Mouse (Mus musculus) limb, embryonic 13.5 days (tissue): Measurements from ENCODE around the gene Syt14. TPM values are rescaled to one million over a fixed set of nuclear protein-coding genes. Genes with fewer than 3 reads are reported as not detected.

Source experiments
- ATAC-seq: fragments of 200-750 bp; cut with Nextera tagmentation; 2 replicates; pipeline ENCODE4 v1.8.0; 2017; ENCODE audit warnings: low read depth, moderate number of reproducible peaks, moderate TSS enrichment; ENCODE audit not compliant: low FRiP score
- H3K27ac ChIP-seq: fragments of 300-500 bp; sonication (generic); 2 replicates; pipeline ENCODE4 v1.5.1; 2015; ENCODE audit warnings: inconsistent platforms, mild to moderate bottlenecking, moderate library complexity
- H3K27me3 ChIP-seq: fragments of 300-500 bp; sonication (generic); 2 replicates; pipeline ENCODE4 v1.6.1; 2015; ENCODE audit warnings: mild to moderate bottlenecking, inconsistent platforms
- H3K36me3 ChIP-seq: fragments of 300-500 bp; sonication (generic); 2 replicates; pipeline ENCODE4 v1.6.1; 2015; ENCODE audit warnings: inconsistent platforms, mild to moderate bottlenecking, moderate library complexity
- H3K4me1 ChIP-seq: fragments of 300-500 bp; sonication (generic); 2 replicates; pipeline ENCODE4 v1.6.1; 2015; ENCODE audit warnings: inconsistent platforms
- H3K4me2 ChIP-seq: fragments of 300-500 bp; sonication (generic); replicated peaks from 2 replicates; pipeline ENCODE4 v1.6.1; 2015; ENCODE audit warnings: inconsistent platforms, mild to moderate bottlenecking, moderate library complexity
- H3K4me3 ChIP-seq: fragments of 300-500 bp; sonication (generic); 2 replicates; pipeline ENCODE4 v1.5.1; 2015; ENCODE audit warnings: moderate library complexity, mild to moderate bottlenecking, inconsistent platforms
- H3K9ac ChIP-seq: fragments of 300-500 bp; sonication (generic); 2 replicates; pipeline ENCODE4 v1.6.1; 2015; ENCODE audit warnings: mild to moderate bottlenecking, inconsistent platforms
- H3K9me3 ChIP-seq: fragments of 300-500 bp; sonication (generic); 2 replicates; pipeline ENCODE4 v1.6.1; 2016; ENCODE audit warnings: inconsistent platforms
- WGBS: fragments of 180-500 bp; shearing (Covaris S2); methylation state at CpG from one replicate; pipeline ENCODE4 v1.1.7; 2015; 5-methylcytosine and 5-hydroxymethylcytosine counted together
- polyA plus RNA-seq: library from polyadenylated mRNA; unstranded; fragments of >200 nt; fragmentation: Nextera tagmentation; extraction: Ambion mirVana; gene quantifications from 2 replicates; pipeline ENCODE4 v1.2.1, GENCODE M21; 2015

Gene Syt14
- polyA plus RNA-seq, result 3.2 and 3.6 TPM in 2 replicates

GRCm38 (mm10) chr1:193035371-193036238, at the start of gene Syt14:
Gene Syt14 (minus strand): TSS chr1:193035775.
- H3K4me1 ChIP-seq, result peaks cover 10% of the 10 kb centered on the region
- no peaks in the 10 kb centered on the region for H3K9me3 ChIP-seq
- H3K27me3 ChIP-seq, result no peaks in the 10 kb centered on the region; the same call in 1 of the 2 replicates
- H3K4me3 ChIP-seq, result peak within 1 kb of the TSS; percentile 75
- no peak within 1 kb of the TSS; the same call in 1 of the 2 replicates for H3K27ac ChIP-seq
- H3K36me3 ChIP-seq, result no peaks in the 10 kb centered on the region
- ATAC-seq, result peak; percentile 98
- peak within 1 kb of the TSS; percentile 85 for H3K4me2 ChIP-seq
- peak within 1 kb of the TSS; percentile 76 for H3K9ac ChIP-seq
- WGBS, result under 1% methylated on average over 51 of the region's 67 CpGs

- H3K4me3 ChIP-seq, result no peak overlapping the region
- no peak overlapping the region for H3K4me2 ChIP-seq
- no peaks in the 10 kb centered on the region for H3K36me3 ChIP-seq
- H3K27ac ChIP-seq, result no peak overlapping the region
- no peak for ATAC-seq
- peaks cover 38% of the 10 kb centered on the region for H3K4me1 ChIP-seq
- WGBS, result 76% methylated on average over 1 of the region's 1 CpGs
- no peaks in the 10 kb centered on the region for H3K27me3 ChIP-seq
- no peak overlapping the region for H3K9ac ChIP-seq
- H3K9me3 ChIP-seq, result no peaks in the 10 kb centered on the region
Measured at GRCm38 (mm10) chr1:193084016-193084415, 48.4 kb upstream of the Syt14 start.

GRCm38 (mm10) chr1:193083051-193083450, 47.5 kb upstream of the Syt14 start:
- Histone ChIP-seq H3K27me3 (no peaks in the 10 kb centered on the region), H3K4me1 (peaks cover 38% of the 10 kb centered on the region), H3K9me3 (no peaks in the 10 kb centered on the region), H3K4me3 (no peak overlapping the region), H3K27ac (no peak overlapping the region), H3K9ac (no peak overlapping the region), H3K36me3 (no peaks in the 10 kb centered on the region), H3K4me2 (no peak overlapping the region)
- WGBS, result 55% methylated on average over 7 of the region's 7 CpGs
- 0 out of 2 replicates have a peak, but pooled peaks have one; percentile 30 for ATAC-seq

- no peaks in the 10 kb centered on the region for H3K36me3 ChIP-seq
- 0 out of 2 replicates have a peak overlapping the region, but pooled peaks have one; percentile 7 for H3K4me2 ChIP-seq
- H3K4me1 ChIP-seq, result peaks cover 34% of the 10 kb centered on the region
- H3K4me3 ChIP-seq, result no peak overlapping the region
- H3K27ac ChIP-seq, result no peak overlapping the region
- no peaks in the 10 kb centered on the region for H3K9me3 ChIP-seq
- no peaks in the 10 kb centered on the region for H3K27me3 ChIP-seq
- 20% methylated on average over 10 of the region's 10 CpGs for WGBS
- ATAC-seq, result no peak
- H3K9ac ChIP-seq, result no peak overlapping the region
Measured at GRCm38 (mm10) chr1:193082311-193082921, 46.8 kb upstream of the Syt14 start.

- Histone ChIP-seq H3K27ac (no peak overlapping the region), H3K4me2 (no peak overlapping the region), H3K9ac (no peak overlapping the region), H3K4me3 (no peak overlapping the region), H3K9me3 (no peaks in the 10 kb centered on the region), H3K27me3 (no peaks in the 10 kb centered on the region), H3K36me3 (no peaks in the 10 kb centered on the region), H3K4me1 (peaks cover 9% of the 10 kb centered on the region)
- WGBS, result 90% methylated on average over 3 of the region's 3 CpGs
- no peak for ATAC-seq
Measured at GRCm38 (mm10) chr1:193062618-193063017, 27.0 kb upstream of the Syt14 start.

- H3K27me3 ChIP-seq, result no peaks in the 10 kb centered on the region
- WGBS, result 77% methylated on average over 2 of the region's 2 CpGs
- ATAC-seq, result no peak
- no peak overlapping the region for H3K9ac ChIP-seq
- H3K27ac ChIP-seq, result no peak overlapping the region
- H3K4me1 ChIP-seq, result peaks cover 7% of the 10 kb centered on the region
- no peaks in the 10 kb centered on the region for H3K36me3 ChIP-seq
- no peak overlapping the region for H3K4me3 ChIP-seq
- no peaks in the 10 kb centered on the region for H3K9me3 ChIP-seq
- no peak overlapping the region for H3K4me2 ChIP-seq
Measured at GRCm38 (mm10) chr1:193060167-193060566, 24.6 kb upstream of the Syt14 start.

GRCm38 (mm10) chr1:193059596-193059995, 24.0 kb upstream of the Syt14 start:
- H3K4me1 ChIP-seq, result peaks cover 1% of the 10 kb centered on the region; the same call in 1 of the 2 replicates
- H3K9ac ChIP-seq, result no peak overlapping the region
- no peaks in the 10 kb centered on the region for H3K36me3 ChIP-seq
- no peak overlapping the region for H3K4me3 ChIP-seq
- no peak for ATAC-seq
- no peaks in the 10 kb centered on the region for H3K9me3 ChIP-seq
- H3K27me3 ChIP-seq, result no peaks in the 10 kb centered on the region
- WGBS, result 82% methylated on average over 5 of the region's 5 CpGs
- H3K4me2 ChIP-seq, result no peak overlapping the region
- no peak overlapping the region for H3K27ac ChIP-seq

GRCm38 (mm10) chr1:193054401-193054800, 18.8 kb upstream of the Syt14 start:
- no peak for ATAC-seq
- WGBS, result 51% methylated on average over 5 of the region's 5 CpGs
- Histone ChIP-seq H3K36me3 (no peaks in the 10 kb centered on the region), H3K4me2 (no peak overlapping the region), H3K4me3 (no peak overlapping the region), H3K9me3 (no peaks in the 10 kb centered on the region), H3K27me3 (no peaks in the 10 kb centered on the region), H3K9ac (no peak overlapping the region), H3K4me1 (no peaks in the 10 kb centered on the region), H3K27ac (no peak overlapping the region)

- Histone ChIP-seq H3K4me1 (no peaks in the 10 kb centered on the region), H3K27ac (no peak overlapping the region), H3K9me3 (no peaks in the 10 kb centered on the region), H3K27me3 (no peaks in the 10 kb centered on the region), H3K9ac (no peak overlapping the region), H3K4me3 (no peak overlapping the region), H3K36me3 (no peaks in the 10 kb centered on the region), H3K4me2 (no peak overlapping the region)
- no peak for ATAC-seq
- WGBS, result 63% methylated on average over 5 of the region's 5 CpGs
Measured at GRCm38 (mm10) chr1:193053065-193053464, 17.5 kb upstream of the Syt14 start.

GRCm38 (mm10) chr1:193047616-193048015, 12.0 kb upstream of the Syt14 start:
- H3K9me3 ChIP-seq, result no peaks in the 10 kb centered on the region
- no peak overlapping the region for H3K4me3 ChIP-seq
- WGBS, result 81% methylated on average over 4 of the region's 4 CpGs
- H3K4me1 ChIP-seq, result no peaks in the 10 kb centered on the region
- ATAC-seq, result no peak
- no peaks in the 10 kb centered on the region for H3K27me3 ChIP-seq
- no peak overlapping the region for H3K9ac ChIP-seq
- no peak overlapping the region for H3K27ac ChIP-seq
- H3K36me3 ChIP-seq, result no peaks in the 10 kb centered on the region
- no peak overlapping the region for H3K4me2 ChIP-seq

GRCm38 (mm10) chr1:193042760-193043295, 7.3 kb upstream of the Syt14 start:
- no peak overlapping the region for H3K4me3 ChIP-seq
- no peak overlapping the region for H3K9ac ChIP-seq
- no peaks in the 10 kb centered on the region for H3K9me3 ChIP-seq
- H3K27ac ChIP-seq, result no peak overlapping the region
- no peak overlapping the region for H3K4me2 ChIP-seq
- no peaks in the 10 kb centered on the region for H3K27me3 ChIP-seq
- 74% methylated on average over 3 of the region's 3 CpGs for WGBS
- no peak for ATAC-seq
- no peaks in the 10 kb centered on the region for H3K4me1 ChIP-seq
- H3K36me3 ChIP-seq, result no peaks in the 10 kb centered on the region

GRCm38 (mm10) chr1:193034951-193035370, 614 bp downstream of the Syt14 start:
- H3K9me3 ChIP-seq, result no peaks in the 10 kb centered on the region
- 2% methylated on average over 19 of the region's 19 CpGs for WGBS
- H3K4me1 ChIP-seq, result peaks cover 10% of the 10 kb centered on the region
- H3K27ac ChIP-seq, result no peak overlapping the region
- H3K4me2 ChIP-seq, result peak overlapping the region; percentile 85
- peak overlapping the region; percentile 75 for H3K4me3 ChIP-seq
- no peaks in the 10 kb centered on the region for H3K36me3 ChIP-seq
- H3K9ac ChIP-seq, result peak overlapping the region; percentile 76
- H3K27me3 ChIP-seq, result no peaks in the 10 kb centered on the region; the same call in 1 of the 2 replicates
- 0 out of 2 replicates have a peak, but pooled peaks have one; percentile 0 for ATAC-seq
